Mouse (Mus musculus) gastrocnemius, postnatal 25 days (tissue): ENCODE measurements around the gene Brd3. TPM values are rescaled to one million over a fixed set of nuclear protein-coding genes. Genes with fewer than 3 reads are reported as not detected.
"Not testable (repeated sequence)": the region's sequence is repeated elsewhere in the genome, so short reads cannot be mapped to it uniquely, and the experiment has no call there.

Source experiments
- DNase-seq: peaks from one replicate; pipeline ENCODE4 v3.0.0; 2022
- long read RNA-seq, 2 experiments: library from polyadenylated mRNA; stranded (forward); transcript quantifications; one replicate each; pipeline ENCODE4 v2.0.0; 2021
- total RNA-seq, 2 experiments: library from RNA; stranded (reverse); gene quantifications; 1 replicate in 1 of 2; 2 replicates in 1 of 2; pipeline ENCODE4 v1.2.3; 2021

Gene Brd3
- 10 to 100 TPM; 20.5 to 25.1 TPM for total RNA-seq
- long read RNA-seq, experiment 1, partial matches to known transcripts = 5 of 11 reads
- long read RNA-seq, experiment 1, other reads (novel, unspliced or antisense) = 6 of 11 reads
- long read RNA-seq, experiment 2, full-length matches to known transcripts = 3 of 15 reads
- long read RNA-seq, experiment 2, partial matches to known transcripts = 6 of 15 reads
- long read RNA-seq, experiment 2, other reads (novel, unspliced or antisense) = 6 of 15 reads

DNA sequence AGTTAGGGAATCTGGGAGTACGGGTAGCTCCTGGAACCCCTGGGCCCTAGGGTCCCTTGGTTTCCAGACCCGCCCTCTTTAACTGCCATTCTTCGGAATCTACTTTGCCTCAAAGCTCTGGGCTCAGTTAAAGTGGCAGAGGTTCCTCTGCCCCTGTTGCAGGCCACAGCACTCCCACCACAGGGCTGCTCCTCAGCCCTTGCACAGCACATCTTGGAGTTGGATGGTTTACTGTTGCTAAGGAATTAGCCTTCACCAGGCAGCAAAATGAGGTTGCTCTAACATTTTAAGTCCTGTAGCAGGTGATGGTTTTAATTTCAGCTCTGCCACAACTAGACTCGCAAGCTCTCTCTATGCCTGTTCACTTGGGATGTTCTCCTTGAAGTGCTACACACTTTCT, at the start of gene Brd3:
Brd3 (minus strand) TSS at position 101 of the 400 bp plus-strand sequence.
- DNase-seq = no peak

DNA sequence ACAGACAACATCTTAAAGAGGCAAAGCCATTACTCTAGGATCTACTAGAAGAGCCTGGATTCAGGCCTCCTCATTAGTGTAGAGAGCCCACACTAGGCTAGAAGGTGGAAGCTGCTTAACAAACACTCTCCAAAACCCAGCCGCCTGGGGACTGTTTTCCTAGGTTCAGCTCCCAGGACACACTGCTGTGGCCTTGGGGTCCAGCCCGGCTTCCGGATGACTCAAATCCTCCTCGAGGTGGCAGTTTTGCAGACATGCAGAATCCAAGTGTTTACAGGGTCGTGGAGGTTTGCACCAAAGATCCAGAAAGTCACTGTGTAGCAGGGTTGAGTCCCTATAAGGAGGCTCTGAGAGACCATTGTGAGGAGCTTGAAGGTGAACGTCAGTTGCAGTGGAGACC, 49.5 kb upstream of the Brd3 start:
- no peak for DNase-seq

DNA sequence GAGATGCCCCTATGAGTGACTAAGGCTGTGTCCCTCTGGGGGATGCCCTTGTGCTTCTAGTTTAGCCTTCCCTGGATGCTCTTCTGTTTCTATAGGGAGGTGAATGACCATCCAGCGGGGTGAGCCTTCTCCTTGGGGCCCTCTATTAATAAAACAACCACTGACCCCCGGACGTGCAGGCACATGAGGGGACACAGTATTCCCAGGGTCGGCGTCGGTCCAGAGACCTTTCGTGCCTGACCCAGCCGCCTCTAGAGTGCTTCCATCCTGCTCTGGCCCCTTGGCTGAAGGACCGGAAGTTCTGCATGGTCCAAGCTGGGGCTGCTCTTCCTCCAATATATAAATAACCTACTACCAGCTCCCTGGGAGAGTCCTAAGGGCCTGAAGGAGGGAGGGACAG, 46.8 kb upstream of the Brd3 start:
- peak; percentile 40 for DNase-seq

DNA sequence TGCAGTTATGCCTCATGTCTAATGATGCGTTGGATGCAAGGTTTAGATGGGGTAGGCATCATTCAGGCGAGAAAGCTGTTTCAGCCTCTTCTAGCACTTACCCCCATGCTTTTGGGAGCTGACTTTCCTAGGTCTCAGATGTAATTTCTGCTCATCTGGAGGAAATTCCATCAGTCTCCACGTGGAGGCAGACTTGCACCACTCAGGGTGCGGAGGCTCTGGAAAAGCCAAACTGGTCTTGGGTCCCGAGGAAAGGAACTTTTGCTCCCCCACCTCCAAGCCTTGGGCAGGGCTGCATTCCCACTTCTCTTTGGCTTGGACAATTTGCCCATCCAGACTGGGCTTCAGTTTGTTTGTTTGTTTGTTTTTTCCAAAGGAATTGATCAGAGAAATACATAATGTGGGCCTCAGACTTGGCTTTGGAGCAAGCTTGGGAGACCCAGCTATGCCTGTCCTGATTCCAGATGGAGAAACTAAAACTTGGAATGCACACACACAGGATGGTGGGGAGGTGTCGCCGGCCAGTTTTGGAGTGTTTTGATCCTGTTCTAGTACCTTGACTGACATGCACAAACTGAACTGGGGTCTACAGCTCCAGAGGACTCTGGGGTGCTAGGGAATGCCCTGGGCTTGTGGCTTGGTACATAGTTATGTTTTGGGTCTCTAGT, 45.3 kb upstream of the Brd3 start:
- no peak for DNase-seq

DNA sequence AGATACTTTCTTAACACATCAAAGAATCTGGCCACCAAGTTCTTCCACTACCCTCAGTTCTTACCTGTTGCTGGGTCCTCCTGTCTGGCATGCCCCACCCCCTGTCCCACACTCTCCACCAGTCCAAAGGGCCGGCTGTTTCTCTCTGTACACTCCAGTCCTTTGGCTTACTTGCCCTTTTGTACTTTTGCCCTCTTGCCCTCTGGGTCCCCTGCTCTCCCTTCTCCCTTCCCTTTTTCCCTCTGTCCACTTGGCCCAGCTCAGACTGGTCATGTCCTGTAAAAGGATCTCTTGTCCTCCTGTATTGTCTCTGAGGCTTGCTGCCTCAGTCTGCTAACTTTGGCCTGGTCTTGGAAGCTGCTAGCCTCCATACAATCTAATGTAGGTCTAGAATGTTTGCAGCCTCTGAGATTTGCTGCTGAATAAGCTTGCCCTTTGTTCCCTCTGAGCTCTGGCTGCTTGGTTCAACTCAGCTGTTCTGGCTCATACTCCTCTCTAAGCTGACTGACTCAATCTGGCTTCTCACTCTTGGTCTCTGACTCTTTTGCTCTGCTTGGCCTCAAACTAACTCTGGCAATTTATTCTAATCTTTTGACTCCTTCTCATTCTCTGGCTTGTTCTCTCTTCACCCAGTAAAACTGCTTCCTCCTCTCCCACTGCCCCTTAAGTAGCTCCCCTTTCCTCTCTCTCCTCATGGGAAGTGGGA, 41.4 kb upstream of the Brd3 start:
- no peak for DNase-seq

DNA sequence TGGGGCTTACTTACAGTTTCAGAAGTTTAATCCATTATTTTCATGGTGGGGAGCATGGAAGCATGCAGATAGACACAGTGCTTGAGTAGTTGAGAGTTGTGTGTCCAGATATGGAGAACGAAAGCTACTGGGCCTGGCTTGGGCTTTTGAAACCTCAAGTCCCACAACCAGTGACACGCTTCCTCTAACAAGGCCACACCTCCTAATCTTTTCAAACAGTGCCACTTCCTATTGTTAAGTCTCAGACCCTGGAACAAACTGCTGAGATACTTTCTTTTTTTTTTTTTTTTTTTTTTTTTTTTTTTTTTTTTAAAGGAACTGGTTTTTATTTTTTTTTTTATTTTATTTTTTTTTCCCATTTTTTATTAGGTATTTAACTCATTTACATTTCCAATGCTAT, 40.5 kb upstream of the Brd3 start:
- DNase-seq = no peak

DNA sequence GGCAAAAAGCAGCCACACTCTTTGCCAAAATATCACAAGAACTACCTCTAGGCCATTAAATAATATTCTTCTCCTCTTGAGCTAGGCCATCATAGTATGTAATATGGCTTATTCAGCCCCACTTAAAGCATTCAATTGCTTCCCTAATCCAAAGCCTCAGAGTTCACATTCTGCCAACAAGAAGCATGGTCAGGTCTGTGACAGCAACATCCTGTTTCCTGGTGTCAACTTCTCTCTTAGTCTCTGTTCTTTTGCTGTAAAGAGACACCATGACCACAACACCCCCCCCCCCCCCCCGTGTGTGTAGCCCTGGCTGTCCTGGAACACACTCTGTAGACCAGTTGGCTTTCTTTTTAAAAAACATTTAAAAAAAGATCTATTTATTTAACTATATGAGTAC, 39.9 kb upstream of the Brd3 start:
- no peak for DNase-seq

DNA sequence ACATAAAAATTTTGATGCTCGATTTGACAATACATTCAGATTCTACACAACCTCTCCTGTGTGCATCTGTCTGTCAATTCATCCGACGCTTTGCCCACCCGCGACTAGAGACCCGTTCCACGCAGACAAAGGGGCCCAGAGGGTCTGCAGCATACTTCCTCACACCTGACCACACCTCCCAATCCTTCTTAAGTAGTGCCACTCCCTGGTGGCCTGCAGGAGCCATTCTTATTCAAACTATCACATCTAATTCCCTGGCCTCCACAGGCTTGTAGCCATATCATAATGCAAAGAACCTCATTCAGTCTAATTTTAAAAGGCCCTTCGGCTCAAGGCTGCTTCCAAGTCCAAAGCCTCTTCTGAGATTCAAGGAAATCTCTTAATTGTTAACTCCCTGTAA, 38.6 kb upstream of the Brd3 start:
- DNase-seq = not testable (repeated sequence)

DNA sequence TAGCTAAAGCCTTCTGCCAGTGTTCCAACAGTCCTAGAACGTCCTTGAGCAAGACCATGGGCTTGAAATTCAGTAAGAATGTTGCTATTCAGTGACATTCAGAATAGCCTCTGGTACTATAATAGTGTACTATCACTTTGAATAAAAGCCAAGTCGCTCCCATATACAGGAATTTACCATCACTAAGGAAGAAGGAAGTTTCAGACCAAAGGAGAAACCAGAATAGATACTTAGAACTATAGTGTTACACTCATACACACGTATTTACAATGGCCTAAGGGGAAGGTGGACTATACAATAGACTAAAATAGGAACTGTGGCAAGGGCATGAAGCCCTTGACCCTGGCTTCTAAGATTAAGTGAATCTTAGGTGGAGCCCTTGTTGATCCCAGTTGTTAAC, 38.1 kb upstream of the Brd3 start:
- DNase-seq = not testable (repeated sequence)

DNA sequence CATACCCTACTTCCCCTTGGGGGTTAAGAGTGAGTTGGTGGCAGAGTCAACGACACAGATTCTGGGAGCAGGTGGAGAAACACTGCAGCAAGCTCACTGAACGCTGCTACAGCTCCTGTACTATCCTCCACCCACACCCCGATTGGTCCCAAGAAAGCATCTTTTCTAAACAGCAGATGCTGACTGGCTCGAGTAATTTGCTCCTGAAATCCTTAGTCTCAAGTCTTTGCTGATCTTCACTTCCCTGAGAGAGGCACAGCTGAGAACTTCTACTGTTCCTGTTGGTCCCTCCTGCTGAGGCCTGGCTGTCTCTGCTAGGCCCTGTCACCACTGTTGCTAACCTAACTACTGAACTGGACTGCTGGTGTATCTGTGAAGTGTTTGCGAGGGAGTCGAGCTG, 37.2 kb upstream of the Brd3 start:
- DNase-seq = no peak

DNA sequence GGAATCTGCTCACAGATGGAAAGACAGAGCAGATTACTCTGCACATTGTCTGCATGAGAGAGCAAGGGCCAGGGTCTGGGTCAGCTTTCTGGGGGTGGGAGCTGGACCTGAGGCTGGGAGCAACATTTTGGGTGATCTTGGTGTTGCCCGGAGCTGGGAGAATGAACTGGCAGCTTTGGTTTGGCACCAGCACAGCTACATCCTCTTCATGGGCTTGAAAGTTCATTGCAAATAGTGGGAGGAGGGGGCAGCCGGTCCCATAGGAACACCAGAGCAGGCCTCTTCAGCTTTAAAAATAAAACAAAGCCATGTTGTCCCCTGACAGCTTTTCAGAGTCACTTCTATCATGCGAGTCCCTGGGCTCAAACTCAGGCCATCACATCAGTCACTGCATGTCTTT, 33.8 kb upstream of the Brd3 start:
- no peak for DNase-seq

DNA sequence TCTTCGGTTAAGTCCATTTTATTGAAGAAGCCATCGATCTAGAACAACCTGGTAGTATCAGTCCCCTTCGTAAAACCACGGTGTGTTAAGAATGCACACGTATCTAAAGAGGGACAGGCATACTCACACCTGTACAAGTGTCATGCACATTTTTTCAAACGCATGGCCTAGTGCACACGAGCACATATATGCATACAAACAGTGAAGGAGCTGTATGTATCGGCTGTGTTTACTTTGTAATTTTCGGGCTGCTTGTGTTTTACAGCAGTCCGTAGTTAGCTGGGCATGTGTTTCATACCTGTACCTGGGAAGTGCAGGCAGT, 33.0 kb upstream of the Brd3 start:
- DNase-seq = no peak

DNA sequence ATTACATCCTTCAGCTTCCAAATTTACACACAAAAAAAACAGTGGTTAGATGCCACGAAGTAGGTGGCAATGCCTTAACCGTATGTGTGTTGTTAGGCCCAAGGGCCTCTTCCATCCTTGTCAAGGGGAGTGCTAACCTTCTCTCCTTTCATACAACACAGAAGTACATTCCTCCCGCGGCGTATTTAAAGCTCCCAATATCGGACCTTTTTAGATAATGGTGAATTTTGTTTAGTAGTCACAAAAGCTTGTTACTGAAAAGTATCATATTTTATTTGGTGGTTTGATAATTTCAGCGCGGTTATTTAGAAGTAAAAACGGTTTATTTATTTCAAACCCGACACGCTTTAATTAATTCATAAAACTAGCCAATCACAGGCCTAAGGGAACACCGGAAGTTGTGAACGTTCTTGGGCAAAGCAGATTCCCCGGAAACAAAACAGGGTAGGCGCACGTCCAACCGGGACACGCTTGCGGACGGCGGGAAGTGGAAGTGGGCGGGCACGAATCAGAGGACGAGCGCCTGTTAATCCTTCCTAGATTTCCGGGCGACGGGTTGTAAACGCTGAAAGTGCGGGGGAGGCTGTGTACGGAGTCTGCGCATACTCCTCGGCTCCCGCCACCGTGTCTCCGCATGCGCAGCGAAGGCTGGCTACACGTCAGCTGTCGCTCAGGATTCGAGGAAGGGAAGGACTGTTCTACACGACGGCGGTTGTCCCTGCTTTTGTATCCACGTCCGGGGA, 32.5 kb upstream of the Brd3 start:
- DNase-seq = peak; percentile 99

DNA sequence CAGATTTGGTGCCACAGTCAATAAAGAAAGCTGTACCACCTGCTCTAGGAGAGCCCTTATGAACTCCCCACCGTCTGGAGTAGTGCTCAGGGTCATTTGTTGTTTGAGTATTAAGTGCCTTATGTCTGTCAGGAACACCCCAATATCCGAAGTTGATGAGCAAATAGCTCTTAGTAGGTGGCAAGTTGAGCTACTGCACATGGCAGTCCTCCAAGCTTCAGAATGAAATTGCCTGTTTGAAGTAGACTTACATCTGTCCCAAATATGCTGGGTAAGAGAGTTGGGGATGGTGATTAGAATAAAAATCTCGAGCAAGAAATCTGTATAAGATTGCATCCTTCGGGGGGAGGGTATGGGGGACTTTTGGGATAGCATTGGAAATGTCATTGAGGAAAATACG, 31.9 kb upstream of the Brd3 start:
- DNase-seq = no peak

DNA sequence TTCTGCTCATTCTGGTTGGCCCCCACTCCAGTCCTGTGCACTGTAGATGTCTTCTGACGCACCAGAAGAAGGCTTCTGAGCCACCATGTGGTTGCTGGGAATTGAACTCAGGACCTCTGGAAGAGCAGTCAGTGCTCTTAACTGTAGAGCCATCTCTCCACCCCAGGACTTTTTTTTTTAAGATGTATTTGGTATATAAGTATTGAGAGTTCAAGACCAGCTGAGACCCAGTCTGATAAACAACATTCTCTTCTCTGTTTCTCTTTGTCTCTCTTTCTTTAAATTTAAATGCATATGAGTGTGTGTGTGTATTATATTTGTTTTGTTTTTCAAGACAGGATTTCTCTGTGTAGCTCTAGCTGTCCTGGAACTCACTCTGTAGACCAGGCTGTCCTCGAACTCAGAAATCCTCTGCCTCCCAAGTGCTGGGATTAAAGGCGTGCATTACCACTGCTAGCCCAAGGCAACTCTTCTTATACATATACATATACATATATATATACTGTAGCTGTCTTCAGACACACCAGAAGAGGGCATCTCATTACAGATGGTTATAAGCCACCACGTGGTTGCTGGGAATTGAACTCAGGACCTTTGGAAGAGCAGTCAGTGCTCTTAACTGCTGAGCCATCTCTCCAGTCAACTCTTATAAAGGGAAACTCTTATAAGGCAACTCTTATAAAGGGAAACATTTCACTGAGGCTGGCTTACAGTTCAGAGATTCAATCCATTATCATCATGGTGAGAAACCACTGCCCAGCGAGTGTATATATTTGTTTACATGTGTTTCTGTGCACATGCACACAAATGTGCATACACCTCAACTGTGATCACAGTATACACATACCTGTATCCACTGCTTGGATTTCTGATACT, 31.2 kb upstream of the Brd3 start:
- not testable (repeated sequence) for DNase-seq

DNA sequence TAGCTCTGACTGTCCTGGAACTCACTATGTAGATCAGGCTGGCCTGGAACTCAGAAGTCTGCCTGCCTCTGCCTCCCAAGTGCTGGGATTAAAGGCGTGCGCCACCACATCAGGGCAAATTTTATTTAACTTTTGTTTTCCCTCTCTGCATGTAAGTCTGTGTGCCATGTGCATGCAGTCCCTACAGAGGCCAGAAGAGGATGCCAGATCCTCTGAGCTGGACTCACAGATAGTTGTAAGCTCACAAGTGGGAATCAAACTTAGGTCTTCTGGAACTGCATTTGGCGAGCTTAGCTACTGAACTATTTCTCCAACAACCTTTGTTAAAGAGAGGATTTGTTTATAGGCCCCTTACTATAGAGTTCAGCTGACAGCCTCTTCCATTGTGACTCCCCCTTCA, 10.8 kb upstream of the Brd3 start:
- DNase-seq = no peak

DNA sequence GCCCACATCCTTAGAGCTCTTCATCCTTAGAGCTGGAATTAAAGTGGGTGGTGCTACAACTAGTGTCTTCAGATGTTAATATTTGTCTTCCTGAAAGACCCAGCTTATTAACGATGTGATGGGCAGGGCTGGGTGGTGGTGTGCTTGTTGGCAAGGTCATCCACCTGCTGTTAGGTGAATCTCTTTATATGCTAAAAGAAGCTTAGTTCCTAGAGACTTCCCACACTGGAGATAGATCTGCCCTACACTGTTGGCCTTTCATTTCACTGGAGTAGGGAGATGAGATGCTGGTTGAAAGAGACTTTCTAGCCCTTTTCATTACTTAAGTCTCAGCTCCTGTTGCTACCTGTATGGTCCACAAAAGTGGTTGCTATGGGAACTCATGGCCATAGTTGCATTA, 8.8 kb upstream of the Brd3 start:
- DNase-seq = no peak

DNA sequence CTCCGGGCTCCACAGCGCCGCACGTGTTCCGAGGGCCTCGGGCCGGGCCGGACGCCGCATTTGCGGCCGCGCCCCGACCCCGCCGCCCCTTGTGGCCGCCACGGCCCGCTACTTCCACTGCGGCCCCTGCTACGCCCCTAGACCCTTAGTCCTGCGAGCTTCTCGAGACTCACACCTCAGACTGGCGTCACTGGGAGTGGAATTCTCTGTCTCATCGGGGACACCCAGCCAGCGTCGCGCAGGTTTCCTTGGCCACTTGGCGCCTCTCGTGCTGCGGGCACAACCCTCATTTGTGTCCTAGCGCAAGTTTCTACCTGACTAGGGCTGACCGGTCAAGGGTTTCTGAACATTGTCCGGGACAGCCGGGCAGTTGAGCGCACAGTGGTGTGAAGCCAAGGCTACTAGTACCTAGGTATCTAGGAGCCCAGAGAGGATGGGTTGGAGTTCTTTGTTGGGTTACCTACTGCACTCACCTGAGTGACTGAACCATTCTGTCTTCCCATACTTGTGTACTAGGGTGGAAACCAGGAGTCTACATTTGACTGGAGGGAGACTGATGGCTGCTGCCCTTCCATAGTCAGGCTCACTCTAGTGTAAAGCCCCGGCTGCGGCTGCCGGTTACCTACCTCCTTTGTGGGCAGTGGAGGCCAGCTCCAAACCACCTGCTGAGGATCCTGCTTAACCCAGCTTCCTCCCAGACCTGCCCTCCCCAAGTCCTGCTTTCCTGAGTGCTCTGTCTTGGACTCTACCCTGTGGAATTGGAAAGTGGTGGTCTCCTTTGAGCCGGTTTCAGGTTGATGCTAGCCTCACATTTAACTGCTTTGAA, 8.1 kb upstream of the Brd3 start:
- DNase-seq = no peak

DNA sequence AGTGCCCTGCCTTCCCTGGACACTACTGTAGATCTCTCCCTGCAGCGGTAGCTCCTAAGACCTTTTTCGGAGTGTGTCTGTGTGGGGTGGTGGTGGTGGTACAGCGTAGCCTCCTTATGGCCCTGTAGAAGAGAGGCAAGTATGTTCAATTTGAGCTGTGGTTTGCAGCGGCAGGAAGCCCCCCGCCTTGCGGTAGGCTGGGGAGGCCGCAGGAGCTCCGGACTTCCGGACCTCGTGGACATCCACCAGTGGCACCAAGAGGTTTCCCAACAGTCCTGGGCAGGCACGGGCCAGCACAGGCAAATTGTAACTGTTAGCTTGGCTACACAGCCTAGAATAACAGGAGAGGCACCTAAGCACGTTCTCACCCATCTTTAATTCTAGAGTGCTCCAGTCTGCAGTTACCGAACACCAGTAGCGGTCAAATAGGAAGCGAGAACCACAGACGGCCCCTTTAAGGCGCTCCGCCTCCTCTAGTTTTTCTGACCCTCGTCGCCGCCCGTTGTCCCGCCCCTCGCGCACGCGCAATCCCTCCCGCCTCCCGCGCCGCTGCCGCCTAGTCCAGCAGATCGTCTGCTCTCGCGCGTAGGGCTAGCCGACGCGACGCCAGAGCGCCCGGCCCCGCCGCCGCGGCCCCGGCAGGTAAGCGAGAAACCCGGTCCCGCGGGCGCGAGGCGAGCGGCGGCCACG, 7.3 kb upstream of the Brd3 start, which contains the start of gene Wdr5:
Wdr5 (plus strand) TSS at position 519 of the 690 bp plus-strand sequence.
- DNase-seq = peak; percentile 96

DNA sequence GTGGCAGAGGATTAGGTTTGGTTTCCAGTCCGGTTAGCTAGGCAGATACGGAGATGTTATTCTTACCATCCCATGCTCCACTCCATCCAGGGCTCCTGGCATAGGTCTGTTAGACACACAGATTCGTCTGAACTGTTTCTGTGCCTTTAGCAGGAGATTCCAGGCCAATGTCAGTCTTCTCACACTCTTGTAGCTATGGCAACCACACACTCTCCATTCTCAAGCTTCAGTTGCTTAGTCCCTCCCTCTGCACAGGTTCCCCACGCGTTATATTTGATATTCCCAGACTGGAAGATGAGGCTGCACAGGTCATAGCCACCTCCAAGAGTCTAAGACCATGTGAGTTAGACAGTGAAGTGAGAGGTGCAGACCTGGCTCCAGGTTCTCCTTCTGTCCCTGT, 6.4 kb upstream of the Brd3 start:
- no peak for DNase-seq
